Mouse (Mus musculus) limb, embryonic 12.5 days (tissue): ENCODE measurements around the gene Smim14. TPM values are rescaled to one million over a fixed set of nuclear protein-coding genes. Genes with fewer than 3 reads are reported as not detected.

Experiments
- ATAC-seq: fragments of 200-750 bp; cut with Nextera tagmentation; 2 replicates; pipeline ENCODE4 v1.8.0; 2017; ENCODE audit warnings: low read depth, moderate TSS enrichment; ENCODE audit not compliant: insufficient number of reproducible peaks, insufficient read depth, low FRiP score, low TSS enrichment
- H3K27ac ChIP-seq: fragments of 300-500 bp; sonication (generic); 2 replicates; pipeline ENCODE4 v1.5.1; 2016; ENCODE audit warnings: mild to moderate bottlenecking, moderate library complexity
- H3K27me3 ChIP-seq: fragments of 300-500 bp; sonication (generic); 2 replicates; pipeline ENCODE4 v1.6.1; 2016; ENCODE audit warnings: mild to moderate bottlenecking, moderate library complexity
- H3K36me3 ChIP-seq: fragments of 300-500 bp; sonication (generic); 2 replicates; pipeline ENCODE4 v1.6.1; 2016; ENCODE audit warnings: mild to moderate bottlenecking, moderate library complexity
- H3K4me1 ChIP-seq: fragments of 300-500 bp; sonication (generic); replicated peaks from 2 replicates; pipeline ENCODE4 v1.6.1; 2016
- H3K4me2 ChIP-seq: fragments of 300-500 bp; sonication (generic); 2 replicates; pipeline ENCODE4 v1.6.1; 2016; ENCODE audit warnings: mild to moderate bottlenecking, moderate library complexity
- H3K4me3 ChIP-seq: fragments of 300-500 bp; sonication (generic); replicated peaks from 2 replicates; pipeline ENCODE4 v1.5.1; 2016; ENCODE audit warnings: mild to moderate bottlenecking
- H3K9ac ChIP-seq: fragments of 300-500 bp; sonication (generic); replicated peaks from 2 replicates; pipeline ENCODE4 v1.6.1; 2016; ENCODE audit warnings: mild to moderate bottlenecking, moderate library complexity
- H3K9me3 ChIP-seq: fragments of 300-500 bp; sonication (generic); 2 replicates; pipeline ENCODE4 v1.6.1; 2016; ENCODE audit warnings: mild to moderate bottlenecking, moderate library complexity
- WGBS: fragments of 180-500 bp; shearing (Covaris S2); methylation state at CpG from one replicate; pipeline ENCODE4 v1.1.7; 2016; 5-methylcytosine and 5-hydroxymethylcytosine counted together
- polyA plus RNA-seq: library from polyadenylated mRNA; unstranded; fragments of >200 nt; fragmentation: Nextera tagmentation; extraction: Ambion mirVana; gene quantifications from 2 replicates; pipeline ENCODE4 v1.2.1, GENCODE M21; 2016

The Smim14 gene
- polyA plus RNA-seq, 1 experiment from 2014 or later = 116 TPM

DNA sequence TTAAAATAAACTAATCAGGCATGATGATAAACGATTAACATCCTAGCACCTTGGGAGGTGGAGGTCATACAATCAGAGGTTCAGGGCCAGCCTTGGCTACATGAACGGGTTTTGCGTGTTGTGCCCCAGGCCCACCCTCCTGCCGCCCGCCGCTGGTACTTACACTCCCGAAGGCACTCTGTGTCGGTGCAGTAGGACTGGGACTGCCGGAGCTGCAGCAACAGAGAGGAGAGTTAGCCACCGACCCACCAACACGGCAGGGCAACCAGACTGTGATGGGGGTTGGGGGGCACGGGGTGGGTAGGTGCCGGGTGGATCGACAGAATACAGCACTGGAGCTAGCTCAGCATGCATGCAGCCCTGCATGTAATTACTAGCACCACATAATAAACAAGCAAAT, 76.6 kb downstream of the Smim14 start:
- H3K4me2 ChIP-seq = no peak overlapping the region
- H3K9me3 ChIP-seq = no peaks in the 10 kb centered on the region
- H3K9ac ChIP-seq = no peak overlapping the region
- no peak overlapping the region for H3K4me3 ChIP-seq
- no peak overlapping the region for H3K27ac ChIP-seq
- 88% methylated on average over 14 of the region's 14 CpGs for WGBS
- H3K4me1 ChIP-seq = peaks cover 32% of the 10 kb centered on the region
- no peaks in the 10 kb centered on the region for H3K27me3 ChIP-seq
- H3K36me3 ChIP-seq = peaks cover 21% of the 10 kb centered on the region; the same call in 1 of the 2 replicates
- no peak for ATAC-seq

DNA sequence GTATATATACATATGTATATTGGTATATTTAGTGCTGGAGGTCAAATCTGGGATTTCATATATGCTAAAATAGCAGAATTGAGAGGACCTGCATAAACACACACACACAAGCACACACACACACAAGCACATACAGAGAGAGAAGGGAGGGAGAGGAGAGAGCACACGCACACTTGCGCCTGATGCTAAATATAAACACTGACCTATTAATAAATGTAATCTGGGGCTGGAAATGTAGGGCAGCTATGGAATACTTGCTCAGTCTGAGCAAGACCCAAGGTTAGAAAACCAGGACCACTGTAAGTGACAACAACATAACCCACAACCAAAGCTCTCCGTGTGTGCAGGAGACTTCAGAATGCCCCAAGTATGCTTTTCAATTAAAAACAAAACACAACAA, 77.5 kb downstream of the Smim14 start:
- peaks cover 18% of the 10 kb centered on the region; the same call in 1 of the 2 replicates for H3K36me3 ChIP-seq
- no peak overlapping the region for H3K27ac ChIP-seq
- ATAC-seq = no peak
- no peak overlapping the region for H3K9ac ChIP-seq
- no peak overlapping the region for H3K4me3 ChIP-seq
- H3K27me3 ChIP-seq = no peaks in the 10 kb centered on the region
- H3K9me3 ChIP-seq = no peaks in the 10 kb centered on the region
- H3K4me2 ChIP-seq = no peak overlapping the region
- peaks cover 32% of the 10 kb centered on the region for H3K4me1 ChIP-seq
- 86% methylated on average over 3 of the region's 3 CpGs for WGBS

DNA sequence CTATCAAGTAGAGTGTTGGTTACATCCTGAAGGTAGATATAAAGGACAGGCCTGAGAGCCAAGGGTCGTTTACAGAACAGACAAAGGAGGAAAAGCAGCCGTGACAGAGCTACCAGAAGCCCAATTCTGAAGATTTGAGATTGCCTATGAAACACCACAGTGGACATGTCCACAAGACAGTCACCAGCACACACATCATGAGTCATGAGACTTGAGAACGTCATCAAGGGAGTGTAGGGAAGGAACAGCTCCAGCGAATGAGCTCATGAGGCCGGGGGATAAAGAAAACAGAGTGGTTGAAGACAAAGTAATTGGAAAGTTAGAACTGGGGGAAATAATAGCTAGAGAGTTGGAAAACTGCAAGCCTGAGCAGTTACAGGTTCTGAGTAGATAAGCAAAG, 79.1 kb downstream of the Smim14 start:
- Histone ChIP-seq H3K36me3 (peaks cover 25% of the 10 kb centered on the region; the same call in 1 of the 2 replicates), H3K4me1 (peaks cover 32% of the 10 kb centered on the region), H3K27ac (peak overlapping the region; percentile 88), H3K27me3 (no peaks in the 10 kb centered on the region), H3K4me3 (no peak overlapping the region), H3K9ac (no peak overlapping the region), H3K9me3 (no peaks in the 10 kb centered on the region), H3K4me2 (no peak overlapping the region)
- WGBS = 56% methylated on average over 5 of the region's 5 CpGs
- no peak for ATAC-seq

DNA sequence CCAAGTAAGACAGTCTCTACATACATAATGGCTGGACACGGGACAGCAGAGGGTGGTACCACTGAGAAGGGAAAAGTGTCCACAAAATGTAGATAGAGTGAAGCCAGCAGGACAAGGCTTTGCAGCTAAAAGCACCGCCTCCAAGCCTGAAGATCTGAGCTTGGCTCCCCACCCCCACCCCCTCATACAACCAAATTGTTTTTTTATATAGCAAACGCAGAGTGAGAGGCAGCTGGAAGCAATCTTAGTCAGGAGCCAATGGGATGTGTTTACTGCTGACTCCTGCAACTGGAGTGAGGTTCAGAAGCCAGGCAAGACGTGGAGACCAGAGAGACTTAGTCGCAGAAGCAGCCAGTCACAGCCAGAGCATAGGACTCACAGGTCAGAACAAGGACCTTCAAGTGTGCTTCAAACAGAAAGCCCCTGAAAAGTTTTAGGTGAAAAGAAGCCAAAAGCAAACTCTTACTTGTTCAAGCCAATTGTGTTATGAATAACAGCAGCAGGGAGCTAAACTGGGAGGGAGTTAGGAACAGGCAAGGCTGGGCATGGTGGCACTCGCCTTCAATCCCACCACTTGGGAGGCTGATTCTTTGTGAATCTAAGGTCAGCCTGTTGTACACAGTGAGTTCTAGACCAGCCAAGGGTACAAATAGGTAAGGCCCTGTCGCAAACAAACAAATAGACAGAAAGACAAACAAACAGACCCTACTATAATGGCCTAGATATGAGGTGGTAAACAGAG, 79.7 kb downstream of the Smim14 start:
- Histone ChIP-seq H3K36me3 (peaks cover 31% of the 10 kb centered on the region; the same call in 1 of the 2 replicates), H3K4me3 (no peak overlapping the region), H3K9ac (no peak overlapping the region; the same call in 1 of the 2 replicates), H3K4me2 (peak overlapping the region; percentile 30), H3K27me3 (no peaks in the 10 kb centered on the region), H3K9me3 (no peaks in the 10 kb centered on the region), H3K27ac (peak overlapping the region; percentile 88), H3K4me1 (peaks cover 32% of the 10 kb centered on the region)
- 32% methylated on average over 7 of the region's 7 CpGs for WGBS
- ATAC-seq = peak; percentile 85; the same call in 1 of the 2 replicates

DNA sequence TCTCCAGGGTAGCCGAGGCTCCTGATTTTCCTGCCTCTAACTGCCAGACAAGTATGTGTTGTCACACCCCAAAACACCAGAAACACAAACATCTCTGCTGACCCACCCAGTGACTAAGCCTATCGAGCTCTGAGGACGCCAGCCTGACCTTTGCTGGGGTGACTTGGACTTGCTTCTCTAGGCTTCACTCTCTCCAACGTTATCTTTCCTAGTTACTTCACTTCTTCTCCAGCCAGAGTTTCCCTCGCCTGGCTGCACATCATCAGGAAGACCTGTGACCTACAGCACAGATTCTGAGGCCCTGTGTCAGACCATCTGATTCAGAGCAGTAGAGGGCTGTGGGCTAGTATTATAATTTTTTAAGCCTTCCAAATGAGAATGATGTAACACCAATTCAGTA, 82.2 kb downstream of the Smim14 start:
- Histone ChIP-seq H3K4me2 (no peak overlapping the region), H3K9ac (no peak overlapping the region), H3K36me3 (peaks cover 32% of the 10 kb centered on the region; the same call in 1 of the 2 replicates), H3K4me3 (no peak overlapping the region), H3K9me3 (no peaks in the 10 kb centered on the region), H3K27me3 (no peaks in the 10 kb centered on the region), H3K27ac (no peak overlapping the region), H3K4me1 (peaks cover 32% of the 10 kb centered on the region)
- no peak for ATAC-seq
- WGBS = 52% methylated on average over 5 of the region's 5 CpGs

DNA sequence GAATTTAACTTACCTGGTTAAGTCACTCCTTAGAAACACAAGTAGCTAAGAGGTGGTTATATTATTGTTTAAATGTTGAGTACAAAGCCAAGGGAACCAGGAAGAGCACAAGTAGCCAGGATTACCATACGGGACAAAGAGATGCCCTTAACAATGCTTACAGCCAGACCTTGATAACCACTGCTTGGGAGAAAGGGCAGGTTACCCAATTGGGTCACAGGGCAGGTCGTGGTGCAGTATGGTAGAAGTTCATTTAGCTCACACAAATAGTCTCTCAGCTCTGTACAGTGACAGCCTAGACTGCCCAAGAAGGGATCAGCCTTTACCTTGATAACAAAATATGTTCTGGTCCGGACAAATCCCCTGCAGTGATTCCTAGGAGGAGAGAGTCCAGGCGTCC, 88.0 kb downstream of the Smim14 start:
- H3K27ac ChIP-seq = no peak overlapping the region
- no peak for ATAC-seq
- no peak overlapping the region for H3K4me3 ChIP-seq
- peaks cover 34% of the 10 kb centered on the region for H3K36me3 ChIP-seq
- 82% methylated on average over 4 of the region's 4 CpGs for WGBS
- H3K9me3 ChIP-seq = no peaks in the 10 kb centered on the region
- H3K27me3 ChIP-seq = no peaks in the 10 kb centered on the region
- no peak overlapping the region for H3K4me2 ChIP-seq
- H3K9ac ChIP-seq = no peak overlapping the region
- peaks cover 4% of the 10 kb centered on the region; the same call in 1 of the 2 replicates for H3K4me1 ChIP-seq

DNA sequence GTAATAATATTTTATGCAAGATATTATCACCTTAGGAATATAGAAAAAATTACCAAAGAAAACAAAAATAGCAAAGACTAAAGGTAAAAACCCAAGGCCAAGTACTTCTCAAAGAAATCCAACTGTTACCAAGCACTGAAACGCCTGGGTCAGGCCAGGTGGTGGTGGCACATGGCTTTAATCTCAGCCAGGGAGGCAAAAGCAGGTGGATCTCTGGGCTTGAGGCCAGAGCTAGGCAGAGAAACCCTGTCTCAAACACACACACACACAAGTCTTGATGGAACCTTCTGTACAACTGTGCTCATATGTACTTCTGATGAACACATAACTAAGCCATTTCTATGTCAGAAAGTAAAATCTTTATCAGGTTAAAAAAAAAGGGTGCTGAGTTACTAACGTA, 89.2 kb downstream of the Smim14 start:
- H3K9ac ChIP-seq = no peak overlapping the region
- H3K4me1 ChIP-seq = peaks cover 4% of the 10 kb centered on the region; the same call in 1 of the 2 replicates
- no peaks in the 10 kb centered on the region for H3K9me3 ChIP-seq
- no peak for ATAC-seq
- no peak overlapping the region for H3K4me3 ChIP-seq
- H3K27ac ChIP-seq = no peak overlapping the region
- H3K36me3 ChIP-seq = peaks cover 27% of the 10 kb centered on the region
- no peaks in the 10 kb centered on the region for H3K27me3 ChIP-seq
- H3K4me2 ChIP-seq = no peak overlapping the region
- WGBS = 64% methylated on average over 2 of the region's 2 CpGs

DNA sequence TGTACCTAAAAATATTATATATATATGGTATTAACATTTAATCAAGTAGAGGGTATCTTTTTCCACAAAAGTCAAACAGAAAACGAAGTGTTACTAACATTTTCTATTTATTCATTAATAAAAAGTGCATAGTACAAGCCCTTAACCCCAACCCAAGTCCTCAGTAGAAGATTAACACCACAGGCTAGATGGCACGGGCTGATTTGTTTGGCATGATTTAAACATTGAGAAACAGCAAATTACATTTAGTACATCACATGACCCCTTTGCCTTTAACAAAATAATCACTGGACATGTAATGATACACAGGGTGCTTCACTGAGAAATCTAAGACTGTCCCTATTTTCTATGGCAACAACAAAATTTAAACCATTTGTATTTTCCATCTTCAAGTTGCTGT, 90.2 kb downstream of the Smim14 start:
- 86% methylated on average over 2 of the region's 2 CpGs for WGBS

DNA sequence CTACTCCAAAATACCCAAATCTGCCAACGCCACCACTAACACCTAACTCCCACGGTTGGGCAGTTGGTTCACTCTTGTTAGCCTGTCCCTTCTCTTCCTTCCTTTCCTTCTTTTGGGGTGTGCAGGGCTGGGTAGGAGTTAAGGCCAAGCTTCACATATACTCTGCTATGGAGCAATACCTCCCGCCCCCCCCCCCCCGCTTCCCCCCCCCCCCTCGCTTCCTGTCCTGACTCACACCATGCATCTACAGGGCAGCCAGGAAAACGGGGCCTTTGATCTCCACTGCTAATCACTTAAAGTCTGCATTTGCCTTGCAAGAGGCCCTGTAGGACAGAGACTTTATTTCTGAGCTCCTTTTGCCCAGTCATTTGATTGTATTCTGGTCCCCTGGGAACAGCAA, 92.0 kb downstream of the Smim14 start:
- Histone ChIP-seq H3K9ac (no peak overlapping the region), H3K4me3 (no peak overlapping the region), H3K4me2 (no peak overlapping the region), H3K27me3 (no peaks in the 10 kb centered on the region), H3K36me3 (peaks cover 16% of the 10 kb centered on the region), H3K27ac (no peak overlapping the region), H3K9me3 (no peaks in the 10 kb centered on the region), H3K4me1 (peaks cover 4% of the 10 kb centered on the region; the same call in 1 of the 2 replicates)
- 46% methylated on average over 3 of the region's 6 CpGs for WGBS
- ATAC-seq = no peak

More for the DNA sequence above, 90.2 kb downstream of the Smim14 start:
- peaks cover 20% of the 10 kb centered on the region for H3K36me3 ChIP-seq
- no peak overlapping the region for H3K27ac ChIP-seq
- ATAC-seq = no peak
- no peak overlapping the region for H3K4me3 ChIP-seq
- no peaks in the 10 kb centered on the region for H3K9me3 ChIP-seq
- no peaks in the 10 kb centered on the region for H3K27me3 ChIP-seq
- no peak overlapping the region for H3K9ac ChIP-seq
- no peak overlapping the region for H3K4me2 ChIP-seq
- peaks cover 4% of the 10 kb centered on the region; the same call in 1 of the 2 replicates for H3K4me1 ChIP-seq

DNA sequence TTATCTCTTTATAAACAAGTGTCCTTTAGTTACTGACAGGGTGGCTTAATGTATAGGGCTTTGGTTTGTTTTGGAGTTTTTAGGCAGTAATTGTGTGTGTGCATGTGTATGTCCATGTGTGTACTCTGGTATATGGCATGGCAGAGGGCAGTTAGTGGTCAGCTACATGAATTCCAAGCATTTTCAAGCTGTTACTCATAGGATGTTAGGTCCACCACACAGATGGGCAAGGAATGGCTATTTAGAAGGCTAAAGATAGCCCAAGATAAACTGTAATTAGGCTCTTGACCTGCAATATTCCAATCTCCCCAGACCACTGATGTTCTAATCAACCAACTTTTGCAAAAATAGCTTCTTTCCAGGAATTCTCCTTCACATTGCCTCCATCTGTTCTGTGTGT, 98.9 kb downstream of the Smim14 start:
- Histone ChIP-seq H3K36me3 (no peaks in the 10 kb centered on the region), H3K4me3 (no peak overlapping the region), H3K27ac (no peak overlapping the region), H3K4me2 (no peak overlapping the region), H3K27me3 (no peaks in the 10 kb centered on the region), H3K4me1 (peaks cover 21% of the 10 kb centered on the region), H3K9ac (no peak overlapping the region), H3K9me3 (no peaks in the 10 kb centered on the region)
- ATAC-seq = no peak

DNA sequence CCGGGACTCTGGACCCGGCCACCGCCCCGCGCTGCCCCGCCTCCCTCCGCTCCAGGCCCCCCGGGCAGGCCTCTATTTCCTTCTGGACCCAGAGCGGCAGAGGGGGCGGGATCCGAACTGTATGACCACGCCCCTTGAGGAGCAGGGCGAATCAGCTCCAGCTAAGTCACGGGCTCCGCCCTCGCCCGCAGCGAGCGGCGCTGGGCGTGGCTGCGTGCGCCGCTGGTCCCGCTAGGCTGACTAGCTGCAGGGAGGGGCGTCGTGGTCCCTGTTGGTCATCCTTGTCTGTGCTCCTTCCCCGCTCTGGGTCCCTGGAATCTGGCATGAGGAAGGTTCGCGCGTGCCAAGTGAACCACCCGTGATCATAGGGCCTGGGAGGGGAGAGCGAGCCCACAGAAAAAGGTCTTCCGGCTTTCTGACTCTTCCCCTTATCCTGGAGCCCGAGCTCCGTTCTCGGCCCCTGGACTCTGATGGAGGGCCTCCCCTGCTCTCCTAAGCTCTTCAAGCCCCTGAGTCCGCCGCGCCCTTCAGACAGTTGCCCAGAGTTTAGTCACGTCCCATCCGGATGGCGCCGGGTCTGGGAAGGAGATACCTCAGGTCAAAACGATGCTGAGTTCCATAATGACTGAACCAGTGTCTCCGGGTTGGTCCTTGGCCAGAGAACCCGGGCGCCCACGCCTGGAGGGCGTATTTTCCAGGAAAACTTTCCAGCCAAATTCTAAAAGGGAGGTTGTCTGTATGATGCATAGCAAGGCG, 101.0 kb downstream of the Smim14 start, which contains the start of gene Ugdh:
Ugdh (minus strand) TSS at position 144 of the 756 bp plus-strand sequence.
- Histone ChIP-seq H3K9me3 (no peaks in the 10 kb centered on the region), H3K27ac (peak within 1 kb of the TSS; percentile 89), H3K27me3 (no peaks in the 10 kb centered on the region), H3K4me3 (peak within 1 kb of the TSS; percentile 75), H3K36me3 (no peaks in the 10 kb centered on the region; the same call in 1 of the 2 replicates), H3K4me1 (peaks cover 26% of the 10 kb centered on the region), H3K4me2 (peak within 1 kb of the TSS; percentile 82), H3K9ac (peak within 1 kb of the TSS; percentile 82)
- WGBS = under 1% methylated on average over 51 of the region's 51 CpGs
- peak; percentile 93 for ATAC-seq
